Mouse (Mus musculus): ENCODE data around the gene Reep6. TPM values are rescaled to one million over a fixed set of nuclear protein-coding genes. Genes with fewer than 3 reads are reported as not detected.
A peak's percentile ranks its signal among the peaks of the same experiment; 100 is the strongest.

Reep6 gene
- polyA plus RNA-seq, 1 experiment from 2014 or later: 255 TPM

GRCm38 (mm10) chr10:80339941-80340750, 10.4 kb downstream of the Reep6 start:
- ATAC-seq: no peak
- 19% methylated on average over 19 of the region's 19 CpGs for WGBS

DNA sequence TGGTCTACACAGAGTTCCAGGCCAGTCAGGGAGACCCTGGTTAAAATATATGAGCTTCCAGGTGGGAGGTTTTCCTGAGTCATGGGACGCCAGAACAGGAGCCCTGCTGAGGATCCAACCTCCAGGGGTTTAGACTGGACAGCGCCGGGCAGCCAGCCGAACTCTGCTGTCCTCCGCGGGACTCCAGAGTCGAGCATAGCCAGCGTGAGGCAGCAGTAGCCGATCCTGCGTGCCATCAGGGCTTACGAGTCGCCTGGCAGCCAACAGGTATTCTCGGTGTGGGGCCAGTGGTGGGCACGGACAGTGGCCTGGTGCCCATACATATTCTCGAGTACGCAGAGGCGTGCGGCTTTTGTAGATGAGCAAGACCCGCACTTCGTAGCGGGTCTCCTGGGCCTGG, 11.3 kb downstream of the Reep6 start:
- no peak overlapping the region for H3K4me3 ChIP-seq (ENCODE audit: low read length)
- H3K4me2 ChIP-seq (ENCODE audit: low read depth, low read length): 0 out of 2 replicates have a peak overlapping the region, but pooled peaks have one; percentile 71
- no peaks in the 10 kb centered on the region for H3K36me3 ChIP-seq (ENCODE audit: control insufficient read depth, insufficient read depth, low read length)
- 27% methylated on average over 21 of the region's 21 CpGs for WGBS
- peaks cover 45% of the 10 kb centered on the region for H3K4me1 ChIP-seq (ENCODE audit: control insufficient read depth, insufficient read depth, low read length)
- H3K27me3 ChIP-seq (replicated peaks; ENCODE audit: control insufficient read depth, insufficient read depth, low read length): peaks cover 32% of the 10 kb centered on the region
- ATAC-seq: no peak
- no peak overlapping the region for H3K27ac ChIP-seq (ENCODE audit: low read length)
- H3K9ac ChIP-seq (ENCODE audit: low read depth, low read length): no peak overlapping the region
- H3K9me3 ChIP-seq (ENCODE audit: control insufficient read depth, low read length): no peaks in the 10 kb centered on the region

More at GRCm38 (mm10) chr10:80339941-80340750, 10.4 kb downstream of the Reep6 start:
- no peak overlapping the region for H3K27ac ChIP-seq (ENCODE audit: low read length)
- no peaks in the 10 kb centered on the region for H3K9me3 ChIP-seq (ENCODE audit: control insufficient read depth, low read length)
- no peaks in the 10 kb centered on the region for H3K36me3 ChIP-seq (ENCODE audit: control insufficient read depth, insufficient read depth, low read length)
- peaks cover 25% of the 10 kb centered on the region for H3K27me3 ChIP-seq (replicated peaks; ENCODE audit: control insufficient read depth, insufficient read depth, low read length)
- H3K4me1 ChIP-seq (ENCODE audit: control insufficient read depth, insufficient read depth, low read length): peaks cover 38% of the 10 kb centered on the region
- no peak overlapping the region for H3K4me3 ChIP-seq (ENCODE audit: low read length)
- no peak overlapping the region for H3K4me2 ChIP-seq (ENCODE audit: low read depth, low read length)
- H3K9ac ChIP-seq (ENCODE audit: low read depth, low read length): peak overlapping the region; percentile 34; the same call in 1 of the 2 replicates

GRCm38 (mm10) chr10:80341491-80342304, 11.9 kb downstream of the Reep6 start:
- no peak for ATAC-seq
- Histone ChIP-seq H3K36me3 (ENCODE audit: control insufficient read depth, insufficient read depth, low read length) (no peaks in the 10 kb centered on the region), H3K4me3 (ENCODE audit: low read length) (peak overlapping the region; percentile 42), H3K4me2 (ENCODE audit: low read depth, low read length) (peak overlapping the region; percentile 71), H3K9me3 (ENCODE audit: control insufficient read depth, low read length) (no peaks in the 10 kb centered on the region), H3K27ac (ENCODE audit: low read length) (no peak overlapping the region), H3K9ac (ENCODE audit: low read depth, low read length) (peak overlapping the region; percentile 52), H3K4me1 (ENCODE audit: control insufficient read depth, insufficient read depth, low read length) (peaks cover 45% of the 10 kb centered on the region), H3K27me3 (replicated peaks; ENCODE audit: control insufficient read depth, insufficient read depth, low read length) (peaks cover 32% of the 10 kb centered on the region)
- WGBS: 7% methylated on average over 47 of the region's 47 CpGs

DNA sequence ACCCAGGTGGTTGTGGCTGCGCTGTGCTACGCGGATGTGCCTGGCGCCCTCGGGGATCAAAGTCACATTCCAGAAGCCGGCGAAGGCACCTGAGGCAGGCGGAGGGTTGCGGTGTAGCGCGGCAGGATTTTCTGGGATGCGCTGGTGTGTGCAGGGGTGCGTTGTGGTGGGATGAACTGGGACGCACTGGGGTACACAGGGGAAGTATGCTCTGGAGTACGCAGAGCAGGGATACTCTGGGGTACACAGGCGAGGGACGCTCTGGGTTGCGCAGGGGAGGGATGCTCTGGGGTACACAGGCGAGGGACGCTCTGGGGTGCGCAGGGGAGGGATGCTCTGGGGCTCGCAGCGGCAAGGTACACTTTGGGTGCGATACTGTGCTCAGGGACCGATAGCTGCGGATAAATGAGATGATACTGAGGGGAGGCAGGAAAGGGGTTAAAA, 12.6 kb downstream of the Reep6 start:
- peak; percentile 2; the same call in 1 of the 2 replicates for ATAC-seq
- Histone ChIP-seq H3K36me3 (ENCODE audit: control insufficient read depth, insufficient read depth, low read length) (no peaks in the 10 kb centered on the region), H3K4me1 (ENCODE audit: control insufficient read depth, insufficient read depth, low read length) (peaks cover 46% of the 10 kb centered on the region), H3K4me3 (ENCODE audit: low read length) (peak overlapping the region; percentile 42), H3K4me2 (ENCODE audit: low read depth, low read length) (peak overlapping the region; percentile 71), H3K27ac (ENCODE audit: low read length) (no peak overlapping the region), H3K9me3 (ENCODE audit: control insufficient read depth, low read length) (no peaks in the 10 kb centered on the region), H3K27me3 (replicated peaks; ENCODE audit: control insufficient read depth, insufficient read depth, low read length) (peaks cover 32% of the 10 kb centered on the region), H3K9ac (ENCODE audit: low read depth, low read length) (peak overlapping the region; percentile 52; the same call in 1 of the 2 replicates)
- 3% methylated on average over 26 of the region's 26 CpGs for WGBS

GRCm38 (mm10) chr10:80342749-80343424, 13.1 kb downstream of the Reep6 start:
- Histone ChIP-seq H3K27ac (ENCODE audit: low read length) (peak overlapping the region; percentile 82; the same call in 1 of the 2 replicates), H3K27me3 (replicated peaks; ENCODE audit: control insufficient read depth, insufficient read depth, low read length) (peaks cover 32% of the 10 kb centered on the region), H3K9ac (ENCODE audit: low read depth, low read length) (peak overlapping the region; percentile 48; the same call in 1 of the 2 replicates)

DNA sequence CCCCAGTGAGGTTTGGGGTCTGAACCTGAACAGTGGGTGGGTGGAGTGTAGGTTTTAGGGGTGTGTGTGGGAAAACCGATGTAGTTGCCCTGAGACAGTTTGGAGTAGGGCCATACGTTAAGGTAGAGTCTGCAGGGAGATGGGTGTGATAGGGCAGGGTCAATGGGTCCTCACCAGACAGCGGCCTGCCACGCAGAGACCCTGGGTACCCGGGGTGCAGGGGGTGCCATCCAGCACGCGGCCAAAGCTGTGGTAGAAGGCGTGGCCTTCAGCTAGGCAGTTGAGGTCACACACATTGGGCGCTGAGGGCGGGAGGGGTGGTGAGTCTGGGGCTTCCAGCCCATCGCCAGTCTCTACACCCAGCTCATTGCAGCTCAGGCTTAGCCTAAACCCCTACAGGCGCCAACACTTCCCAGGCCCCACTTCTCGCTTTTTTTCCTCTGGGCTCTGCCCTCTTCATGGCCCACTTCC, 13.7 kb downstream of the Reep6 start:
- H3K4me3 ChIP-seq (ENCODE audit: low read length): peak overlapping the region; percentile 42
- H3K27ac ChIP-seq (ENCODE audit: low read length): peak overlapping the region; percentile 82
- peaks cover 36% of the 10 kb centered on the region for H3K27me3 ChIP-seq (replicated peaks; ENCODE audit: control insufficient read depth, insufficient read depth, low read length)

More at GRCm38 (mm10) chr10:80342749-80343424, 13.1 kb downstream of the Reep6 start:
- Histone ChIP-seq H3K9me3 (ENCODE audit: control insufficient read depth, low read length) (no peaks in the 10 kb centered on the region), H3K36me3 (ENCODE audit: control insufficient read depth, insufficient read depth, low read length) (no peaks in the 10 kb centered on the region), H3K4me2 (ENCODE audit: low read depth, low read length) (peak overlapping the region; percentile 71), H3K4me3 (ENCODE audit: low read length) (peak overlapping the region; percentile 42), H3K4me1 (ENCODE audit: control insufficient read depth, insufficient read depth, low read length) (peaks cover 52% of the 10 kb centered on the region)
- under 1% methylated on average over 29 of the region's 33 CpGs for WGBS
- ATAC-seq: peak; percentile 43

GRCm38 (mm10) chr10:80344131-80344661, 14.4 kb downstream of the Reep6 start:
- ATAC-seq: peak; percentile 24
- Histone ChIP-seq H3K9ac (ENCODE audit: low read depth, low read length) (peak overlapping the region; percentile 48; the same call in 1 of the 2 replicates), H3K36me3 (ENCODE audit: control insufficient read depth, insufficient read depth, low read length) (no peaks in the 10 kb centered on the region), H3K4me2 (ENCODE audit: low read depth, low read length) (peak overlapping the region; percentile 71; the same call in 1 of the 2 replicates), H3K27ac (ENCODE audit: low read length) (peak overlapping the region; percentile 82), H3K4me3 (ENCODE audit: low read length) (peak overlapping the region; percentile 2; the same call in 1 of the 2 replicates), H3K9me3 (ENCODE audit: control insufficient read depth, low read length) (no peaks in the 10 kb centered on the region), H3K27me3 (replicated peaks; ENCODE audit: control insufficient read depth, insufficient read depth, low read length) (peaks cover 36% of the 10 kb centered on the region), H3K4me1 (ENCODE audit: control insufficient read depth, insufficient read depth, low read length) (peaks cover 64% of the 10 kb centered on the region)
- WGBS: 27% methylated on average over 9 of the region's 9 CpGs

More for the DNA sequence above, 13.7 kb downstream of the Reep6 start:
- ATAC-seq: no peak
- Histone ChIP-seq H3K4me1 (ENCODE audit: control insufficient read depth, insufficient read depth, low read length) (peaks cover 58% of the 10 kb centered on the region), H3K9me3 (ENCODE audit: control insufficient read depth, low read length) (no peaks in the 10 kb centered on the region), H3K4me2 (ENCODE audit: low read depth, low read length) (peak overlapping the region; percentile 71), H3K36me3 (ENCODE audit: control insufficient read depth, insufficient read depth, low read length) (no peaks in the 10 kb centered on the region), H3K9ac (ENCODE audit: low read depth, low read length) (peak overlapping the region; percentile 48)
- WGBS: 28% methylated on average over 13 of the region's 13 CpGs

GRCm38 (mm10) chr10:80345122-80345521, 15.4 kb downstream of the Reep6 start:
- H3K27me3 ChIP-seq (replicated peaks; ENCODE audit: control insufficient read depth, insufficient read depth, low read length): peaks cover 36% of the 10 kb centered on the region
- peak overlapping the region; percentile 31 for H3K4me3 ChIP-seq (ENCODE audit: low read length)
- peak overlapping the region; percentile 82 for H3K27ac ChIP-seq (ENCODE audit: low read length)
- no peaks in the 10 kb centered on the region for H3K9me3 ChIP-seq (ENCODE audit: control insufficient read depth, low read length)
- peak overlapping the region; percentile 42 for H3K9ac ChIP-seq (ENCODE audit: low read depth, low read length)
- peak; percentile 14; the same call in 1 of the 2 replicates for ATAC-seq
- 6% methylated on average over 16 of the region's 16 CpGs for WGBS
- H3K36me3 ChIP-seq (ENCODE audit: control insufficient read depth, insufficient read depth, low read length): no peaks in the 10 kb centered on the region
- peak overlapping the region; percentile 71 for H3K4me2 ChIP-seq (ENCODE audit: low read depth, low read length)
- H3K4me1 ChIP-seq (ENCODE audit: control insufficient read depth, insufficient read depth, low read length): peaks cover 64% of the 10 kb centered on the region
